Mouse (Mus musculus) liver, embryonic 16.5 days (tissue): ENCODE data around the gene Onecut3. TPM values are rescaled to one million over a fixed set of nuclear protein-coding genes. Genes with fewer than 3 reads are reported as not detected.

Source experiments
- ATAC-seq: fragments of 200-750 bp; cut with Nextera tagmentation; 2 replicates; pipeline ENCODE4 v1.8.0; 2017; ENCODE audit warnings: low read depth, mild to moderate bottlenecking, moderate number of reproducible peaks, moderate library complexity
- H3K27ac ChIP-seq: fragments of 300-500 bp; sonication (generic); 2 replicates; pipeline ENCODE4 v1.5.1; 2014; ENCODE audit warnings: mild to moderate bottlenecking, low read length
- H3K27me3 ChIP-seq: fragments of 300-500 bp; sonication (generic); 2 replicates; pipeline ENCODE4 v1.6.1; 2014; ENCODE audit warnings: low read depth, low read length, mixed read lengths; ENCODE audit not compliant: control insufficient read depth, insufficient read depth
- H3K36me3 ChIP-seq: fragments of 300-500 bp; sonication (generic); 2 replicates; pipeline ENCODE4 v1.6.1; 2014; ENCODE audit warnings: mild to moderate bottlenecking; ENCODE audit not compliant: control insufficient read depth, insufficient read depth
- H3K4me1 ChIP-seq: fragments of 300-500 bp; sonication (generic); 2 replicates; pipeline ENCODE4 v1.6.1; 2014; ENCODE audit warnings: low read depth, low read length, mixed read lengths; ENCODE audit not compliant: control insufficient read depth
- H3K4me2 ChIP-seq: fragments of 300-500 bp; sonication (generic); 2 replicates; pipeline ENCODE4 v1.6.1; 2014; ENCODE audit warnings: low read depth, low read length, mixed read lengths
- H3K4me3 ChIP-seq: fragments of 300-500 bp; sonication (generic); 2 replicates; pipeline ENCODE4 v1.5.1; 2014; ENCODE audit warnings: low read depth, mild to moderate bottlenecking, low read length
- H3K9ac ChIP-seq: fragments of 300-500 bp; sonication (generic); 2 replicates; pipeline ENCODE4 v1.6.1; 2014; ENCODE audit warnings: low read depth, low read length
- H3K9me3 ChIP-seq: fragments of 300-500 bp; sonication (generic); replicated peaks from 2 replicates; pipeline ENCODE4 v1.6.1; 2016; ENCODE audit warnings: low read length; ENCODE audit not compliant: control insufficient read depth
- WGBS: fragments of 180-500 bp; shearing (Covaris S2); extraction: QIAGEN DNeasy Blood & Tissue Kit; methylation state at CpG from one replicate; pipeline ENCODE4 v1.1.7; 2014; ENCODE audit not compliant: insufficient replicate concordance; 5-methylcytosine and 5-hydroxymethylcytosine counted together
- polyA plus RNA-seq: library from polyadenylated mRNA; unstranded; fragments of >200 nt; fragmentation: Nextera tagmentation; extraction: Ambion mirVana; gene quantifications from 2 replicates; pipeline ENCODE4 v1.2.1, GENCODE M21; 2015

Onecut3 gene
- polyA plus RNA-seq, 1 experiment from 2014 or later = 0.02 TPM

DNA sequence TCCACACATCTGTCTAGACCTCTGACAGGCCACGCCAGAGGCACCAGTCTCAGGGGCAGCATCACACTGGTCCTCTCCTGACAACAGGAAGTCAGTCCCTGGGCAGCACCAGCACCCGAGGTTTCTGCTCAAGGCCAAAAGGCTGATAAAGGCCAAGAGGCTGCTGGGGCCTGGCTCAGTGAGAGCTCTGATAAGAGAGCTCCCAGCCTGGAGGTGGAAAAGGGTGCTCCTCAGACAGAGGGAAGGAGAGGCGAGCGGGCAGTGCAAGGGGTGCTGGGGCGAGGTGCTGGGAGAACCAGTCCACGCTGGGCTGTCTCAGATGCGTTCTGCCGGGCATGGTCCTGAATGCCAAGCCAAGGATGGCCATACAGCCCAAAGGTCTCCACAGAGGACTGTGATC lies 58.9 kb downstream of the Onecut3 start:
- H3K9ac ChIP-seq = peak overlapping the region; percentile 63
- H3K4me3 ChIP-seq = peak overlapping the region; percentile 39
- WGBS = 16% methylated on average over 8 of the region's 8 CpGs
- H3K4me1 ChIP-seq = peaks cover 50% of the 10 kb centered on the region
- no peaks in the 10 kb centered on the region for H3K27me3 ChIP-seq
- peaks cover 9% of the 10 kb centered on the region for H3K36me3 ChIP-seq
- peak; percentile 93 for ATAC-seq
- no peaks in the 10 kb centered on the region for H3K9me3 ChIP-seq
- H3K27ac ChIP-seq = peak overlapping the region; percentile 93
- peak overlapping the region; percentile 72 for H3K4me2 ChIP-seq

DNA sequence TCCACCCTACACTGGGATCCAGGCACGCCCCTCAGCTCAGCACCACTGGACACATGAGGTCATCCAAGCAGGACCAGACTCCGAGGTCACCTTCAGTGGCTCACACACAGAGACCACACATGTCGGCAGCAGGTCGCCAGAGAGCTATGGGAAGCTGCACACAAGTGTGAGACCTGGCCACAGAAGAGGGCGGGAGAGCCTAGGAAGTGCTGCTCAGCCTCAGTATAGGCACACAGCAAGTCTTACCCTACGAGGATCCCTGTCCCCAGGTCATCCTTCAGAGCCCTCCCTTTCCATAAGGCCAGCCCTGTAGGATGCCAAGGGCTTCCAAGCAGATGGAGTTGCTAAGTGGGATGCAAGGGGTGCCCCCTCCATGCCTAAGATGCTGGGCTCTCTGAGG lies 59.4 kb downstream of the Onecut3 start:
- Histone ChIP-seq H3K27me3 (no peaks in the 10 kb centered on the region), H3K9ac (peak overlapping the region; percentile 63), H3K4me2 (peak overlapping the region; percentile 72), H3K4me3 (peak overlapping the region; percentile 39), H3K36me3 (peaks cover 9% of the 10 kb centered on the region), H3K4me1 (peaks cover 50% of the 10 kb centered on the region), H3K9me3 (no peaks in the 10 kb centered on the region), H3K27ac (peak overlapping the region; percentile 93)
- ATAC-seq = peak; percentile 18; the same call in 1 of the 2 replicates
- WGBS = 50% methylated on average over 6 of the region's 6 CpGs

DNA sequence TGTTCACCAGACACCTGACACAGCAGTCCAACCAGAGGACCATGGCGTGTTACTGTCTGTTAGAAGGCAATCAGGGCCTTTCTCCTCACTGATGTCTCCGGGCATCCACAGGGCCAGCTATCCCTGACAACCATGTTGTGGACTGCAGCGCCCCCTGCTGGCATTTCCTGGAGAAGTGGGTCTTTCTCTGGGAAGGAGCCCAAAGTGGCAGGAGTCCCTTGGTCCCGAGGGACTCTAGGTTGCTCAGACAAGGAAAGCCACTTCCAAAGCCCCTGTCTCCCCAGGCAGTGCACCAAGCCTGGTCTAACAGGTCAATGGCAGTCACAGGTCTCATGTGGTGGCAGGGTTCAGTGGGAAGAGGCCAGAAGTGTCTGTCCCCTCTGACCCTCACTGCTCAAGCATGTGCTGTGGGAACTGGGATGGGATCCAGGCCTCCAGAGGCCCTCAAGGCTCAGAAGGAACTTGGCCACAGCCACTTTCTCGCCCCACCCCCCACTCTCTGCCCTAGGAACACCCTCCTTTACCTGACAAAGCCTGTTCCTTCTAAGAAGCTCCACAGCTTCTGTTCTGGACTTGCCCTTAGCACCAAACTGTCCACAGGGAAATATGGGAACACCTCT lies 62.8 kb downstream of the Onecut3 start:
- Histone ChIP-seq H3K9me3 (no peaks in the 10 kb centered on the region), H3K36me3 (no peaks in the 10 kb centered on the region), H3K4me1 (peaks cover 68% of the 10 kb centered on the region), H3K27me3 (no peaks in the 10 kb centered on the region), H3K9ac (no peak overlapping the region), H3K4me3 (no peak overlapping the region), H3K27ac (no peak overlapping the region), H3K4me2 (no peak overlapping the region)
- WGBS = 29% methylated on average over 5 of the region's 5 CpGs
- ATAC-seq = no peak

DNA sequence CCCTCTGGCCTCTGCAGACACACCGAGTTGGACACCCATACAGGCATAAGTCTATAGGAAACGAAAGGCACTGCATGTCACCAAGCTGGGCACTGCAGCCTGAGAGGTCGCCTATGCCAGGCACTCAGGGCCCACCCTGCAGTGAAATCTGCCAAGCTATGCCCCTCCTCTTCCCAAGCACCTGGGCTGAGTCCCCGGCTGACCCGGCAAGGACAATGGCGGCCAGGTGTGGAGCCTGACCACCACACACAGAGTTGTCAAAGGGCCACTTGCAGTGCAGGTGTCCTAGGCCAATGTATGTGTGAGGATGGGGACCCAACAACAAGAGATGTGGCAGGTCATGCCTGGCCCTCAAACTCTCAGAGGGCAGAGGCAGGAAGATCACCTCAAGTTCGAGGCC lies 64.8 kb downstream of the Onecut3 start:
- no peaks in the 10 kb centered on the region for H3K9me3 ChIP-seq
- H3K27ac ChIP-seq = 0 out of 2 replicates have a peak overlapping the region, but pooled peaks have one; percentile 11
- H3K9ac ChIP-seq = peak overlapping the region; percentile 20; the same call in 1 of the 2 replicates
- H3K36me3 ChIP-seq = no peaks in the 10 kb centered on the region
- no peaks in the 10 kb centered on the region for H3K27me3 ChIP-seq
- peak overlapping the region; percentile 74 for H3K4me2 ChIP-seq
- peaks cover 50% of the 10 kb centered on the region for H3K4me1 ChIP-seq
- ATAC-seq = no peak
- H3K4me3 ChIP-seq = peak overlapping the region; percentile 13; the same call in 1 of the 2 replicates
- 78% methylated on average over 7 of the region's 7 CpGs for WGBS

DNA sequence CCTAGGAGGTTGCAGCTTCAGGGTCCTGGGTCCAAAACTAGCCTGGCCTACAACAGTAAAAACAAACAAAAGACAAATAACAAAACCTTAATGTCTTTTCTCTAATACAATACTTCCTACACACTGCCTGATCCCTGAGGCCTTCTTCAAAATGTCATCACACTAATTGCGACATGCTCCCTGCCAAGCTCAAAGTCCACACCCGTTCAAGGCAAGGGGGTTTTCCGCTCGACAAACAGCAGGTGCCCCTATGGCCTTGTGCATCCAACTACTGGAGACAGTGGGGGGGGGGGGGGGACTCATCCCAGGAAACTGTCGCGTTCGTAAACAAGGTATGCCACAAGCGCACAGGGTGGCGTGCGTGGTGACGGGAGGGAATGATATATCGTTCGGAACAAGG lies 66.0 kb downstream of the Onecut3 start:
- H3K4me1 ChIP-seq = peaks cover 42% of the 10 kb centered on the region
- H3K27ac ChIP-seq = peak overlapping the region; percentile 90
- H3K9ac ChIP-seq = peak overlapping the region; percentile 94
- peak; percentile 28 for ATAC-seq
- WGBS = 0% methylated on average over 13 of the region's 13 CpGs
- H3K4me3 ChIP-seq = peak overlapping the region; percentile 91
- H3K36me3 ChIP-seq = 0 out of 2 replicates have a peak, but pooled peaks cover under 1% of the 10 kb centered on the region
- H3K9me3 ChIP-seq = no peaks in the 10 kb centered on the region
- H3K4me2 ChIP-seq = peak overlapping the region; percentile 74
- no peaks in the 10 kb centered on the region for H3K27me3 ChIP-seq

DNA sequence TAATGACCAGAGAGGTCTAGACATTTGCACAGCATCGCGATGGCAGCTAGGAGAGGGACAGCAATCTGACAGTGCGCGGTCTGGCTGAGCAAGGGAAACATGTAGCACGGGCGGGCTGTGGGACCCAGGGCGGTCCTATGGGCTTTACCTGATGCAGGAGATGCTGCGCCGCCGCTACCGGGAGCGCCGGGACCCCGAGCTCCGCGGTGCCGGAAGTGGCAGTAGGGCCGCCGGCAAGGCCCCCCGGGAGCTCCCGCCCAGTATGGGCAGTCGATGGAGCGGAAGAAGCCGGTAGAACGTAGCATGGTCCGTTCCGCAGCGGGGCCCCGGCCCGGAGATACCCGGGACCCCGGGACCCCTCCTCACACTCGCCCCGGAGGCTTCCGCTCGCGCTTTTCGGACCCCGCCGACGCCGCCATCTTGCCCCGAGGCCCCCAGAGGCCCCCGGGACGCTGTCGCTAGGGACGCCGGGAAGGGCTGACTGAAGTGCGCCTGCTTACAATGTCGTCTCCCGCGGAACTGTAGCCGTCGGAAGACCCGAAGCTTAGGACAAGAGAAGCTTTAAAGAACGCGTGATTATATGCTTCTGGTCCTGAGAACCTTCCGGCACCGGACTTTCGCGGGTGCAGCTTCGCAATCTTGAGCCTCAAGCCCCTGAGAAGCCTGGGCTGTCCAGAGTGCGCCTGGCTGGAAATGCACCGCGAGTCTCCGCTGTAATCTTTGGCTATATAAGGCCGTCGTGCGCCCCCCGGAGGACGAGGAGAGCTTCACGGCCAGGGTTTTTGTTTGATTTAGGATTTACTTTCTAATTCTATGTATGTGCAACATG lies 66.7 kb downstream of the Onecut3 start, which contains the start of gene Rexo1:
Gene Rexo1 (minus strand): TSS at position 445 of the 829 bp plus-strand sequence.
- Histone ChIP-seq H3K4me2 (peak within 1 kb of the TSS; percentile 74), H3K9me3 (no peaks in the 10 kb centered on the region), H3K27me3 (no peaks in the 10 kb centered on the region), H3K36me3 (peaks cover 5% of the 10 kb centered on the region; the same call in 1 of the 2 replicates), H3K9ac (peak within 1 kb of the TSS; percentile 94), H3K4me1 (peaks cover 46% of the 10 kb centered on the region), H3K4me3 (peak within 1 kb of the TSS; percentile 91), H3K27ac (peak within 1 kb of the TSS; percentile 90)
- WGBS = under 1% methylated on average over 71 of the region's 72 CpGs
- peak; percentile 81 for ATAC-seq

DNA sequence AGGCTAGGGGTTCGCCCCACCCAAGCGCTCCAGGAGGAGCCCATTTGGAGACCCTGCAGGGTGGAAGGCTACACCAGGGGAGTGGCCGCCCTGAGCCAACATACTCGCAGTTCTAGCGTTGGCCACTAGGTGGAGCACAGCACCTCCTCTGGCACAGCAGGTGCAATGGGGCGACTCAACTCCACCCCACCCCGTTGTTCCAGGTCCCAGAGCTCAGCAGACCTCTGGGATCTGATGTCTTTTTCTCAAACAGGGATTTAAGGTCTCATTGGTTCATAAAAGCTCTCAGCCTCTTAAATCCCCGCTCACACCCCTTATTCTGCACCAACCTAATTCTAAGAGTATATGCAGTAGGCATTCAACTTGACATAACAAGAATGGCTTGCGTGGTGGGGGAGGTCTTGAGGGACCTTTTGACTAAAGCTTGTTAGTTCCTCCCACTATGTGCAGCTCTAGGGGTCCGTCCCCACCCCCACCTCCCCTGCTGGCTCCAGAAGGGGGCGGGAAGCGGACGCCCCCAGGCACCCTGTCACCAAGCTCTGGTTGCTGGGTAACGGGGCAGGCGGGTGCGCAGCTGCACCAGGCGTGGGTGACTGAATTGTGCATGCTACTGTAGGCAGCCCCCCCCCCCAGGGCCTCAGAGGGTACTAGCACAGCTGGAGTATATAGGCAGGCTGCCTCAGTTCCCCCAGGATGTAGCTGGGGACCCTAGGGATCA lies 71.9 kb downstream of the Onecut3 start:
- 36% methylated on average over 17 of the region's 17 CpGs for WGBS
- no peak overlapping the region; the same call in 1 of the 2 replicates for H3K27ac ChIP-seq

More for the DNA sequence above, 71.9 kb downstream of the Onecut3 start:
- H3K4me2 ChIP-seq = no peak overlapping the region
- peaks cover 43% of the 10 kb centered on the region for H3K4me1 ChIP-seq
- no peak overlapping the region for H3K4me3 ChIP-seq
- no peak overlapping the region for H3K9ac ChIP-seq
- H3K36me3 ChIP-seq = peaks cover 15% of the 10 kb centered on the region
- H3K27me3 ChIP-seq = no peaks in the 10 kb centered on the region
- no peak for ATAC-seq
- H3K9me3 ChIP-seq = no peaks in the 10 kb centered on the region
